Mouse (Mus musculus) adrenal gland (tissue): ENCODE measurements around the gene Mtfr2.

ENCODE experiments used
- intact Hi-C: fragments of 180-260 bp; cut with DNase I; formaldehyde crosslinking; loops from one replicate; pipeline ENCODE4 v1.15.1; 2025

Mtfr2 gene

GRCm38 (mm10) chr10:20377621-20378020 lies 30.1 kb downstream of the Mtfr2 start:
- intact Hi-C loops = no loop called here

DNA sequence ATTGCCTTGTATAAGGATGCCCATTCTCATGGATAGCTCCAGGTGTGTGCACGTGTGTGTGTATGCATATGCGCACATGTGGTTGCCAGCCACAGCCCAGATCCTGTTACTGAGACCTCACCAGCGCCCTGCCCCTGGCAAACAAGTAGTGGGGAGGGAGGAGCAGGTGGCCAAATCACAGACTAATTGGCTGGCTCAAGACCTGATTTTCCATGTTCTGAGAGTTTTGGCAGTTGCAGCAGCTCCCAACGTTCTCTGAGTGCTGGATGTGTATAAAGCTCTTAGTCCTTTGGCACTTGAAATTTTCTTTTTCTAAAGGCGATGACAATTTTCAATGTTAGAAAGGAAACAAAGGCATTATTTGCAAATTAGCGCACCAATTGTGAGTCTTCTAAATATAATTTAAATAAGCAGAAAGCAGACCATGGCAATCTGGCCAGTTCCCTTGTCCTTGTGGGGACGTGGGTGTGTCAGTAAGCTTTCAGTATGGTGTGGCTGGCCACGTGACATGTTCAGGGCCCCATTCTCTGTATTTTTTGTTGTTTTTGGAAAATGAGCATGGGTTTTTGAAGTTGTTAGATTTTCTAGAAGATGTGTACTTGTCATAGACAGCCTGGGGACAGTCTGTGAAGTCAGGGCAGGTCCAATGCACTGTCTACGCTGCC lies 31.6 kb downstream of the Mtfr2 start:
- intact Hi-C loops = no loop called here

DNA sequence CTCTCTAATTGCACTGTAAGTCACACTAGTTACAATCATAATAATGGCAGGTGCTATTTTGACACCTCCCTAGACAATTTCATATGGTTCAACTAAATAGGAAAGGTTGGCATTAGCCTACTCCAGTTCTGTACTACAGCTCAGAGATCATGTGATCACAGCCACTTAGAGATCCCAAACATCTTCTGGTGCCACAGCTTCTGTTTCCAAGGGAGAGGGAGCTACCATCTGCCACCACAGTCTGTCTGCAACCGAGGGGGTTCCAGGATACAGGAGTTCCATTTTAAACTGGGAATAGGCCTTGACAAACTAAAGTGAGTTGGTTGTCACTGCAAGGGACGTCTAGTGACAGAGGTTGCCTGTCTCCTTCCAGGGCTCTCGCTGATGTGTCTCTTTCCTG lies 33.2 kb downstream of the Mtfr2 start:
- intact Hi-C loops = no loop called here

- intact Hi-C loops = no loop called here
These were observed 33.8 kb downstream of the Mtfr2 start for GRCm38 (mm10) chr10:20381352-20381751.

- intact Hi-C loops = no loop called here
These were observed 35.3 kb downstream of the Mtfr2 start for GRCm38 (mm10) chr10:20382807-20383419.

- intact Hi-C loops = no loop called here
These were observed 43.0 kb downstream of the Mtfr2 start for GRCm38 (mm10) chr10:20390568-20390967.

GRCm38 (mm10) chr10:20394815-20395214 lies 47.2 kb downstream of the Mtfr2 start:
- intact Hi-C loops = no loop called here

GRCm38 (mm10) chr10:20395778-20396177 lies 48.2 kb downstream of the Mtfr2 start:
- intact Hi-C loops = no loop called here

GRCm38 (mm10) chr10:20398224-20398623 lies 50.7 kb downstream of the Mtfr2 start:
- intact Hi-C loops = no loop called here

GRCm38 (mm10) chr10:20398641-20399390 lies 51.2 kb downstream of the Mtfr2 start:
- intact Hi-C loops = no loop called here

DNA sequence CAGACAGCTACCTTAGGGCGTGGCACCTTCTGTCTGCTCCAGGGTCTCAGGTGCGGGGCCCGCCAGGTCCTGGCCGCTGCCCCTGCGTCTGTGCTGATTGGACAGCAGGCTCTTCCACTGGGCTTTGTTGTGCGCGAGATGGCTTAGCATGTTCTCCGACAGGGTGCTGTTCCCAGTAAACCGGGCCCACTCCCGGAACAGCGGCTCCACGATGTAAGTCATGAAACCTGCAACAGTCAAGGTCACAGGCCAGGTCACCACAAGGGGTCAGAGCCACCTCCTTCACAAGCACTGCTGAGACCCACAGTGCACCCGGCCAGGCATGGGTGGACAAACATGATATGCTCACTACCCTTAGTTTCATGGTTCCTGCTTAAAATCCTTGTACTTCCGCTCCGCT lies 52.8 kb downstream of the Mtfr2 start:
- intact Hi-C loops = no loop called here

DNA sequence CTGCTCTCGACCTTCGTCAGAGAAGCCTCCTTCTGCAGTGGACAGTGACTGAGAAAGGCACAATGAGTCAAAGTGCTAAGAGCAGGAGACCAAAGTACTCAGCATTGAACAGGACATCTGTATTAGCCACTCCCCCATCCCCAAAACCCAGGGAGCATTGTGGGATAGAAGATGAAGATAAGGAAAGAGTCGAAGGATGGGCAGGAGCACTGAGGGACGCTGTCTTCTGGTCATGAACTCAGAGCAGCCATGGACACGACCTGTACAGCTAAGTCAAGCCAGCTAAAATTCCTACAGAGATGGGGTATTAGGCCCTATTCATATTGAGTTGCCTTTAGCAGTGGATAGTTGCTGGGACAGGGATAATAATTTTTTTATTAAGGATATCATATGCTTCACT lies 55.4 kb downstream of the Mtfr2 start:
- intact Hi-C loops = no loop called here

DNA sequence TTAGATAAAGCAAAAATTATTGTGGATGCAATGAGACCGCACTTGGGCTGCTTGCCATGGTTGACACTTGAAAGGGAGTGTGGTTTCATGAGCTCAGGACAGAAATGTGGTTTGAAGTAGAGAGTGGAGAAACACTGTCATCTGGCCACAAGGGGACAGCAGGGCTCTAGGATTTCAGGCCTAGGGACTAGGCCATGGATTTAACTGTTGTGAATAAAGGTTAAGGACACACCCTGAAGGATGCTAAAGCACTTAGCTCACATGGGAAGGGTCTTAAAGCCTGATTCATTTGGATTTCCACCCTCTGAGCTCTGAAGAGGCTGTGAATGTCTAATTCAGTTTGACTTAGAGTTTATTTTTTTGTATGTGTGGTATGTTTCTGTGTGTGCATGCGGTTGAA lies 57.9 kb downstream of the Mtfr2 start:
- intact Hi-C loops = loop anchor here (5.0 kb wide), 1 partner anchor 522 kb away; no protein-coding TSS in a partner anchor

- intact Hi-C loops = loop anchor here (5.0 kb wide), 1 partner anchor 519 kb away; no protein-coding TSS in a partner anchor
These were observed 60.8 kb downstream of the Mtfr2 start for GRCm38 (mm10) chr10:20408336-20408735.

DNA sequence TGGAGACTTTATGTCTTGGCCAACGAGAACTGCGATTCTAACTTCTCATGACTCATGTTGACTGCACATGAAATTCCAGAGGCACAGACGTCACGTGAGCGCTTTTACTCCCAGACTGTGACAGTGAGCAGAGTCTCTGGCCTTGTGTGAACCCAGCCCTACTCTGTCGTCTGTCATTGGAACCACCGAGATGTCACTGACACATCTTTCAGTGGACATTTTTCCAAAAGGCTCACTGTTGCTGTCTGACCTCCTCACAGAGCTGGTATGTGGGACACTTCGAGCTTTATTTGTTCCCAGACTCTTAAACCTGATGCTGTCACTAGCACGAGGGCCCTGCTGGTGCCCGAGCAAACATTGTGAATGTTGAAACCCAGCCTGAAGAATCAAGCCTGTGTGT lies 61.6 kb downstream of the Mtfr2 start:
- intact Hi-C loops = loop anchor here (5.0 kb wide), 1 partner anchor 518 kb away; no protein-coding TSS in a partner anchor
